Mouse (Mus musculus): ENCODE measurements around the gene Mras. TPM values are rescaled to one million over a fixed set of nuclear protein-coding genes. Genes with fewer than 3 reads are reported as not detected.
A peak's percentile ranks its signal among the peaks of the same experiment; 100 is the strongest.

Mras gene
- polyA plus RNA-seq, 1 experiment from 2014 or later, result 47.5 TPM

DNA sequence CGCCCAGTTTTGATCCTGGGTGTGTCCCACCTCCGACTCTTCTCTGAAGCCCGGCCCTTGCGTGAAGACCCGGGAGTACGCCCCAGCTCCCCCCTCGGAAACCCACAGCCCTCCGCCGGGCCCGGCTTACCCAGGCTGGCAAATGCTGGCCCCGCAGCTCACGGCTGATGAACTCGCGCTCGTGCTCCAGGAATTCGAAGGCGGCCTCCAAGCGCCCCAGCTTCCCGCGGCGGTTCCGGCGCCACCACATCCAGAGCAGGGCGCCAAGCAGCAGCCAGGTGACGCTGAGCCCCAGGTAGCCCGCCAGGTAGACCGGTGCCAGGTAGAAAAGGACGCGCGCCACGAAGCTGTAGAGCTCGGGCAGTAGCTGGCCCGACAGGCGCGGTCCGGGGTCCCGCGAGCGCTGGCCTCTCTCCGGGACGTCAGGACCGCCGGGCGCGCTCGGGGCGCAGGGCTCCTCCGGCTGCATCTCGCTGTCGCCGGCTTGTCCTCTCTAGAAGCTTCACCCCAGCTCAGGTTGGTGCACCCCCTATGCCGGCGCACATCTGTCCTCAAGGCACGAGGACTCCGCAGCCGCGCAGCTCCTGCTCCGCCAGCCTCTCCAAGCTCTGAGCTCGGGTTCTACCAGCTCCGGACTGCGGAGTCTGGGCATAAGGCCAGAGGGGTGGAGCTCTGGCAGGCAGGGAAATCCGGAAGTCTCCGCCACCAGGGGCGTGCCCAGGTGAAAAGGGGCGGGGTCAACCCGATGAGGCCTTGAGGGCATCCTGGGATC is 79.1 kb downstream of the Mras start, which contains the start of gene Esyt3:
Esyt3 (minus strand) TSS at position 637 of the 772 bp plus-strand sequence.
- Histone ChIP-seq H3K9me3 (ENCODE audit: control insufficient read depth, low read length) (no peaks in the 10 kb centered on the region), H3K4me2 (ENCODE audit: low read length) (peak within 1 kb of the TSS; percentile 95), H3K4me3 (replicated peaks; ENCODE audit: low read length) (peak within 1 kb of the TSS; percentile 48), H3K4me1 (replicated peaks; ENCODE audit: control insufficient read depth, insufficient read depth, low read length) (peaks cover 12% of the 10 kb centered on the region), H3K27ac (ENCODE audit: low read length) (no peak within 1 kb of the TSS), H3K36me3 (ENCODE audit: control insufficient read depth, insufficient read depth) (no peaks in the 10 kb centered on the region), H3K27me3 (replicated peaks; ENCODE audit: control insufficient read depth, insufficient read depth, low read length) (peaks cover 25% of the 10 kb centered on the region), H3K9ac (replicated peaks; ENCODE audit: low read depth, low read length) (peak within 1 kb of the TSS; percentile 52)
- under 1% methylated on average over 54 of the region's 66 CpGs for WGBS
- ATAC-seq, result peak; percentile 70

DNA sequence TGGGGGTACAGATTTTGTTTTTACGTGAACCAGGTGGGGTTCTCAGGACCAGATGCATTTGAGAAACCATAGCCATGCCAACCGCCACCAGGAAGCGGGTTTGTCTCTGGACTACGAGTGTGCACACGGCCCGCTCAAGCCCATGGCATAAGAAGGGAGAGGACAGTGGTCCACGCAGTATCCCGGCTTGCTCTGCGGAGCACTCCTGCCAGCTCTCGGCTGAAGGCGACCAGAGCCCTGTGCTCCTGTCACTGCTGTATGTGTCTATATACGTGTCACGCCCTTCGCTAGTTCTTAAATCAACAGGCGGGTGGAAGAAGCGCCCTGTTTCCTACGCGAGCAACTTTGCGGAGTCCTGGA is 79.6 kb downstream of the Mras start:
- peak; percentile 51; the same call in 1 of the 2 replicates for ATAC-seq
- WGBS, result 3% methylated on average over 19 of the region's 19 CpGs

DNA sequence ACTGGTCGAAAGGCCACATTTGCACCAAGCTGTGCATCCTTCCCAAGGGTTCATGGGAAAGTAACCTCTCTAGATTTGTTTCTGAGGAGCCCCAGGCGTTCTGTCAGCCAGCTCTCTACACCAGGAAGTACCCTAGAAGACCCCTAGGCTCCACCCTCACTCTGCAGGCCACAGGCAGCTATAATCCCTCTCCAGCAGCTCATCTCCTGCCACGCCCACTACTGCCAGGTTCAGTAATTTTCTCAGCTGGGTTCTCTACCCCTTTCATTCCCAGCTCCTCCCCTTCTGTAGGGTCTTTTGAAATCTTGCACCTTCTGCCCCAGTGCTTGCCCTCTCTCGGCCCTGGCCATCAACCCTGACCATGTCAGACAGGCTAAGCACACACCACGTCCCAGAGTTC is 81.2 kb downstream of the Mras start:
- WGBS, result 22% methylated on average over 5 of the region's 5 CpGs
- ATAC-seq, result no peak
- Histone ChIP-seq H3K27ac (ENCODE audit: low read length) (no peak overlapping the region), H3K9me3 (ENCODE audit: control insufficient read depth, low read length) (no peaks in the 10 kb centered on the region), H3K36me3 (ENCODE audit: control insufficient read depth, insufficient read depth) (no peaks in the 10 kb centered on the region), H3K4me3 (replicated peaks; ENCODE audit: low read length) (no peak overlapping the region), H3K9ac (replicated peaks; ENCODE audit: low read depth, low read length) (no peak overlapping the region), H3K4me1 (replicated peaks; ENCODE audit: control insufficient read depth, insufficient read depth, low read length) (peaks cover 12% of the 10 kb centered on the region), H3K4me2 (ENCODE audit: low read length) (no peak overlapping the region), H3K27me3 (replicated peaks; ENCODE audit: control insufficient read depth, insufficient read depth, low read length) (peaks cover 25% of the 10 kb centered on the region)

More for the DNA sequence above, 79.6 kb downstream of the Mras start:
- H3K4me3 ChIP-seq (replicated peaks; ENCODE audit: low read length), result peak overlapping the region; percentile 48
- peaks cover 12% of the 10 kb centered on the region for H3K4me1 ChIP-seq (replicated peaks; ENCODE audit: control insufficient read depth, insufficient read depth, low read length)
- H3K9me3 ChIP-seq (ENCODE audit: control insufficient read depth, low read length), result no peaks in the 10 kb centered on the region
- no peak overlapping the region for H3K27ac ChIP-seq (ENCODE audit: low read length)
- peak overlapping the region; percentile 95 for H3K4me2 ChIP-seq (ENCODE audit: low read length)
- no peaks in the 10 kb centered on the region for H3K36me3 ChIP-seq (ENCODE audit: control insufficient read depth, insufficient read depth)
- peaks cover 25% of the 10 kb centered on the region for H3K27me3 ChIP-seq (replicated peaks; ENCODE audit: control insufficient read depth, insufficient read depth, low read length)
- peak overlapping the region; percentile 52; the same call in 1 of the 2 replicates for H3K9ac ChIP-seq (replicated peaks; ENCODE audit: low read depth, low read length)

DNA sequence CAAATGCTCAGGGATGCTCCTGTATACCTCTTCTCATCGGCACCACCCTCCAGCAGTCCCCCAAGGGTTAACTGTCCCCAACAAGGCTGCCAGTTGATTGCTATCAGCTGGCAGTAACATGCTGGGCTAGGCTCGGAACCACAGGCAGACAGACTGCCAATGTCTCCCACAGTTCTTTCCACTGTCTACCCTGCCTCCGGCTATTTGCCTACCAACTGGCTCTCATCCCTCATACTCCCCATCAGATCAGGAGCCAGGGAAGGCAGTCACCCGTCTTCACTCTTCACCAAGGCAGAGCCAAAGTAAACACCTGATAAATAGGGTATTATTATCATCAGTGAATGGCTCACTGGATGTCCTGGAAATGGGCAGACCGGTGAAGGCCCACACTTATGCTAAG is 82.4 kb downstream of the Mras start:
- Histone ChIP-seq H3K27me3 (replicated peaks; ENCODE audit: control insufficient read depth, insufficient read depth, low read length) (peaks cover 25% of the 10 kb centered on the region), H3K9ac (replicated peaks; ENCODE audit: low read depth, low read length) (no peak overlapping the region), H3K27ac (ENCODE audit: low read length) (no peak overlapping the region), H3K36me3 (ENCODE audit: control insufficient read depth, insufficient read depth) (no peaks in the 10 kb centered on the region), H3K4me1 (replicated peaks; ENCODE audit: control insufficient read depth, insufficient read depth, low read length) (peaks cover 12% of the 10 kb centered on the region), H3K4me3 (replicated peaks; ENCODE audit: low read length) (no peak overlapping the region), H3K9me3 (ENCODE audit: control insufficient read depth, low read length) (no peaks in the 10 kb centered on the region), H3K4me2 (ENCODE audit: low read length) (no peak overlapping the region)
- ATAC-seq, result no peak
- 58% methylated on average over 5 of the region's 5 CpGs for WGBS

DNA sequence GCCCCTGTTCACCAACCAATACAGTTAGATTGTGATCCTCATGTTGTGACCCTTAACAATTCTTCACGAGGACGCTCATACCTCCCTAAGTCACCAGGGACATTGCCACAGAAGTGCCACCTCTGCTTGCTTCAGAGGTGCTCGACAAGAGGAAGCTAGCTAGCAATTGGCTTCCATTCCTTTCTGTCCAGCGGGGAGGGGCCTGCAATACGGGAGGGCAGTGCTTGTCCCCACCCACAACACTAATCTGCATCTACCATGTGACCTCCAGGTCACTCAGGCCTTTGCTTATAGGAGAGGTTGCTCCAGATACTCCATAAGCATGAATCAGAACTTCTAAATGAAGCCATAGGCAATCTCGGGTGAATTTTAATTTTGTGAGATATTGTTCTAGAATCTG is 83.8 kb downstream of the Mras start:
- no peak overlapping the region for H3K27ac ChIP-seq (ENCODE audit: low read length)
- H3K4me1 ChIP-seq (replicated peaks; ENCODE audit: control insufficient read depth, insufficient read depth, low read length), result peaks cover 11% of the 10 kb centered on the region
- no peaks in the 10 kb centered on the region for H3K36me3 ChIP-seq (ENCODE audit: control insufficient read depth, insufficient read depth)
- peaks cover 4% of the 10 kb centered on the region; the same call in 1 of the 2 replicates for H3K9me3 ChIP-seq (ENCODE audit: control insufficient read depth, low read length)
- H3K4me3 ChIP-seq (replicated peaks; ENCODE audit: low read length), result no peak overlapping the region
- H3K27me3 ChIP-seq (replicated peaks; ENCODE audit: control insufficient read depth, insufficient read depth, low read length), result peaks cover 22% of the 10 kb centered on the region
- H3K4me2 ChIP-seq (ENCODE audit: low read length), result no peak overlapping the region
- 70% methylated on average over 6 of the region's 6 CpGs for WGBS
- no peak for ATAC-seq
- no peak overlapping the region for H3K9ac ChIP-seq (replicated peaks; ENCODE audit: low read depth, low read length)

DNA sequence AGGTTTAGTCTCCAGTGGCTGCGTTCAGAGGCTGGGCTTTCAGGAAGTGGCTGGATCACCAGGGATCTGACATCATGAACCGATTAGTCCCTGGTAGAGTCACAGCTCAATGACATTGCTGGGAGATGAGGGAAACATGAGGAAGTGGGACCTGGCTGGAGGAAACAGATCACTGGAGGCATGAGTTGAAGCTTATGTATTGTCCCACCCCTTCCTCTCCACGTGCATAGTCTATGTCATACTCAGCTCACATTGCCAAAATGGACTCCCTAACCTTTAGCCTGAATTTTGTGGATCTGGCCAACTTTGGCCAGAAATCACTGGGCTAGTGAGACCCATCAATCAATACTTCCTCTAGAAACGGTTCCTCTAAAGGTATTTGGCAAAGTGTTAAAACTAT is 84.2 kb downstream of the Mras start:
- Histone ChIP-seq H3K27ac (ENCODE audit: low read length) (no peak overlapping the region), H3K27me3 (replicated peaks; ENCODE audit: control insufficient read depth, insufficient read depth, low read length) (peaks cover 18% of the 10 kb centered on the region), H3K4me1 (replicated peaks; ENCODE audit: control insufficient read depth, insufficient read depth, low read length) (peaks cover 7% of the 10 kb centered on the region), H3K9me3 (ENCODE audit: control insufficient read depth, low read length) (peaks cover 4% of the 10 kb centered on the region; the same call in 1 of the 2 replicates), H3K4me3 (replicated peaks; ENCODE audit: low read length) (no peak overlapping the region), H3K4me2 (ENCODE audit: low read length) (no peak overlapping the region), H3K9ac (replicated peaks; ENCODE audit: low read depth, low read length) (no peak overlapping the region), H3K36me3 (ENCODE audit: control insufficient read depth, insufficient read depth) (no peaks in the 10 kb centered on the region)
- ATAC-seq, result no peak
- 85% methylated on average over 4 of the region's 4 CpGs for WGBS

DNA sequence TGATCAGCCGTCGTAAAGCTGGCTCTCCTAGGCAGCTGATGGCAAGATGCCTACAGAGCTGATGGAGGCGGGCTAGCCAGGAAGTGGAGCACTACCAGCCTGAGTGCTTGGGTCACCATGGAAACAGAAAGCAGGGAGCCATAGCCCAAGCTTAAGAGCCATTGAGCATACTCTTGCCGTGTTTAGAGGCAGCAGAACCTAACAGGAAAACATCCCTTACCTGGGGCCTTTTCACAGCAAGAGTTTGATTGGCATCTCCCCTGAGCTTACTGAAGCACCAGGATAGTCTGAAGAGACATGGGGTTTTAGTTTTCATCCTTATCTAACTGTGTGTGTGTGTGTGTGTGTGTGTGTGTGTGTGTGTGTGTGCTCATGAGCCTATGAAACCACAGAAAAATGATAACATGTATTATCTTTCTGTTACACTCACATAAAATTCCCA is 91.8 kb downstream of the Mras start:
- H3K9ac ChIP-seq (replicated peaks; ENCODE audit: low read depth, low read length), result no peak overlapping the region
- H3K36me3 ChIP-seq (ENCODE audit: control insufficient read depth, insufficient read depth), result no peaks in the 10 kb centered on the region
- no peak overlapping the region for H3K4me2 ChIP-seq (ENCODE audit: low read length)
- H3K4me1 ChIP-seq (replicated peaks; ENCODE audit: control insufficient read depth, insufficient read depth, low read length), result peaks cover 5% of the 10 kb centered on the region; the same call in 1 of the 2 replicates
- H3K27ac ChIP-seq (ENCODE audit: low read length), result no peak overlapping the region
- ATAC-seq, result peak; percentile 93
- WGBS, result 29% methylated on average over 4 of the region's 4 CpGs
- no peak overlapping the region for H3K4me3 ChIP-seq (replicated peaks; ENCODE audit: low read length)
- H3K27me3 ChIP-seq (replicated peaks; ENCODE audit: control insufficient read depth, insufficient read depth, low read length), result no peaks in the 10 kb centered on the region
- peaks cover 4% of the 10 kb centered on the region; the same call in 1 of the 2 replicates for H3K9me3 ChIP-seq (ENCODE audit: control insufficient read depth, low read length)

DNA sequence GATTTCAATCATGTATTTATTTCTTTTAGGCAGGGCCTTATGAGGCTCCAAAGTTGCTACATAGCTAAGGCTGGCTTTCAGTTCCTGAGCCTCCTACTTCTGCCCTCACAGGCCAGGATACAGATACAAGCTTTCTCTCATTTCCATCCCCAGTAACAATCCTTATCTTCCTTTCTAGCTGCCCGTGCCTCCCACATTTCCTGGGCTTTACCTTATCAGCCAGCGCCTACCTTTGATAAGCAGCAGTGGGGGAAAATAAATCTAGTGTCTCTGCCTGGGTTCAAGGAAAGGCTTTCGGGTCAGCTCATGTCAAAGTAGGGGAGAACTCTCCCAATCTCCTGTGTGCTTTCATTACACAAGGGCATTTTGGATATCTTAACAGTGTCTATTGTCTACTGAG is 95.6 kb downstream of the Mras start:
- H3K27me3 ChIP-seq (replicated peaks; ENCODE audit: control insufficient read depth, insufficient read depth, low read length), result no peaks in the 10 kb centered on the region
- H3K9ac ChIP-seq (replicated peaks; ENCODE audit: low read depth, low read length), result no peak overlapping the region
- no peak overlapping the region for H3K27ac ChIP-seq (ENCODE audit: low read length)
- peaks cover 5% of the 10 kb centered on the region; the same call in 1 of the 2 replicates for H3K4me1 ChIP-seq (replicated peaks; ENCODE audit: control insufficient read depth, insufficient read depth, low read length)
- no peaks in the 10 kb centered on the region for H3K9me3 ChIP-seq (ENCODE audit: control insufficient read depth, low read length)
- WGBS, result 85% methylated on average over 3 of the region's 3 CpGs
- no peak overlapping the region for H3K4me3 ChIP-seq (replicated peaks; ENCODE audit: low read length)
- H3K4me2 ChIP-seq (ENCODE audit: low read length), result no peak overlapping the region
- H3K36me3 ChIP-seq (ENCODE audit: control insufficient read depth, insufficient read depth), result no peaks in the 10 kb centered on the region
- ATAC-seq, result no peak

DNA sequence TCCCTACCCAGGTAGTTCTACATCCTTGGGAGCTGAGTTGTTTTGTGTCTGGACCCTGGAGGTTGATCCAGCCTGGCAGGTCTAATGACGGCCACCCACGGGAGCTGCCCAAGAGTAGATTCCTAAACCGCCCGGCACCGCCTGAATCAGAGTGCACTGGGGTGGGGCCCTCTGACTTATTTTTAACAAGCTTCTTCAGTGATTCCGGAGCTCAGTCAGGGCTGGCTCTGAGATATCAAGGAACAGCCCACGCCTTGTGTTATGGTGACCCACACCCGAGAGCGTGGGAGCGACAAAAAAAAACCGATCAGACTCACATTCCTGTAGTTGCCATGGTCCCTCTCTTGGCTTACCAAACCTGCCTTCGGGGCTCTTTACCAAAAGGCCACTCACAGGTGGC is 97.1 kb downstream of the Mras start:
- no peak overlapping the region for H3K9ac ChIP-seq (replicated peaks; ENCODE audit: low read depth, low read length)
- H3K36me3 ChIP-seq (ENCODE audit: control insufficient read depth, insufficient read depth), result no peaks in the 10 kb centered on the region
- H3K4me3 ChIP-seq (replicated peaks; ENCODE audit: low read length), result no peak overlapping the region
- WGBS, result 87% methylated on average over 12 of the region's 12 CpGs
- ATAC-seq, result no peak
- H3K9me3 ChIP-seq (ENCODE audit: control insufficient read depth, low read length), result no peaks in the 10 kb centered on the region
- no peak overlapping the region for H3K4me2 ChIP-seq (ENCODE audit: low read length)
- no peaks in the 10 kb centered on the region for H3K27me3 ChIP-seq (replicated peaks; ENCODE audit: control insufficient read depth, insufficient read depth, low read length)
- no peak overlapping the region for H3K27ac ChIP-seq (ENCODE audit: low read length)
- peaks cover 2% of the 10 kb centered on the region; the same call in 1 of the 2 replicates for H3K4me1 ChIP-seq (replicated peaks; ENCODE audit: control insufficient read depth, insufficient read depth, low read length)
